Mouse (Mus musculus): ENCODE results near the gene Tmem51.

DNA sequence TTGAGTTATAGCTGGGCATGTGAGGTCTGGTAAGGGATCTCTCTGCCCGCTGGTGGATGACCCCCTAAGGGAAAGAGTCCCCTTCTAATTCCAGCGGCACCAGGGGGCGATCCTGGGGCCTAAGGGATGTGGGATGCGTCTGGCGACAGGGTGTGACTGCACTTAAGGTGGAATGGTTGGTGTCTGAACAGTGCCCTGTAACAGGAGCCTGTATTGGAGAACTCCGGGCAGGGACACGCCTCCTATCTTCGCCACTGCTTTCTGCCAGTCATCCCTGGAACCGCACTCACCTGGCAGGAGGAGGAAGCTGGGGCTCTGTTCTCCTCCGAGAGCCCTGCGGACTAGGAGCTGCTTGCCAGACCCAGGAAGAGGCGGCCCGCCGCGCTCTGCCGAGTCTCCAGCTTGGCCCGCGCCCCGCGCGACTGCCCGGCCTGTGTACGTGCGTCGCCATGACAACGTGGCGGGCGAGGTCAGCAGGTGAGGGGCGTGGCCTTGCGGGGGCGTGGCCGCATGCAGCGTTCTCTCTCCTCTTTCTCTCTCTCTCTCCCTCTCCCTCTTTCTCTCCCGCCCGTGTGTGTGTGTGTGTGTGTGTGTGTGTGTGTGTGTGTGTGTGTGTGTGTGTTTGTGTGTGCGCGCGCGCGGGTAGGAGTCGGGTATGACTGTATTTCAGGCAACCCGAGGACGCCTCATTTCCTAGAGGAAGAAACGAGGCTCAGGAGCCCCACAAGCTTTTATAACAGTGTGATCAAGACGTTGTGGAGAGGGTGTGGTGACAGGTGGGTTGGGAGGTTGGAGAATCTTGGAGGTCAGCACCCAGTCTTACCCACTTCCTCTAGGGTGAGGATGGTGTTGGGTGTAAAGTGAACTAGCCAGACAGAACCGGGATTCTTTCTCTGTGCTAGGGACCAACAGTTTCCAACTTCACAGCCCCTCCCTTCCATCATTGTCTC lies 69.2 kb downstream of the Tmem51 start, which contains the start of gene Fhad1:
- TF ChIP-seq POLR2A (IDR thresholded peaks at IDR 0.05; ENCODE audit: borderline replicate concordance, low read depth, low read length) (no peak), CTCF (IDR thresholded peaks at IDR 0.05; ENCODE audit: low read depth, low read length) (no peak)

Measured in bone marrow macrophage, adult 2 months (primary cell).